Comparison of ENCODE assay signal across 16 mouse cellular contexts in genomic region chr9:64697006-64697405, GRCm38 (mm10).
"Had no signal": no experiment of that assay in that cellular context is flagged by ENCODE, and none has a peak within 500 bp of the region (broad histone marks: within the 10 kb centered on the region; RNA-seq: fewer than 3 reads in every experiment).

No protein-coding gene starts in this region.

- H3K4me2 ChIP-seq: lung, embryonic 15.5 days; midbrain, embryonic 11.5 days; midbrain, embryonic 13.5 days; midbrain, embryonic 15.5 days; neural tube, embryonic 12.5 days; stomach, embryonic 15.5 days had no signal

- H3K9me3 ChIP-seq: lung, embryonic 15.5 days; megakaryocyte, embryonic 14.5 days; midbrain, embryonic 13.5 days; midbrain, embryonic 15.5 days; neural tube, embryonic 12.5 days; stomach, embryonic 15.5 days had no signal

- H3K27me3 ChIP-seq: lung, embryonic 15.5 days; megakaryocyte, embryonic 14.5 days; midbrain, embryonic 13.5 days; midbrain, embryonic 15.5 days; neural tube, embryonic 12.5 days; stomach, embryonic 15.5 days had no signal

- H3K9ac ChIP-seq: lung, embryonic 15.5 days; midbrain, embryonic 13.5 days; midbrain, embryonic 15.5 days; neural tube, embryonic 12.5 days; stomach, embryonic 15.5 days had no signal

- H3K27ac ChIP-seq: lung, embryonic 15.5 days; macrophage; midbrain, embryonic 13.5 days; midbrain, embryonic 15.5 days; neural tube, embryonic 12.5 days; stomach, embryonic 15.5 days; stomach, postnatal 0 days had no signal

- ATAC-seq: lung, postnatal 0 days; midbrain, embryonic 13.5 days; midbrain, embryonic 15.5 days had no signal

- H3K4me3 ChIP-seq: lung, embryonic 15.5 days; megakaryocyte, embryonic 14.5 days; midbrain, embryonic 13.5 days; midbrain, embryonic 15.5 days; neural tube, embryonic 12.5 days; stomach, embryonic 15.5 days had no signal

- DNase-seq: lung, adult 2 months; lung, postnatal 14 days; right cerebral cortex, postnatal 14 days; thymus, adult 2 months; thymus, postnatal 25 days; thymus, postnatal 4 days had no signal

- H3K4me1 ChIP-seq: lung, embryonic 15.5 days; midbrain, embryonic 13.5 days; midbrain, embryonic 15.5 days; stomach, embryonic 15.5 days had no signal
